Mouse (Mus musculus): ENCODE data around the gene Otulinl. TPM values are rescaled to one million over a fixed set of nuclear protein-coding genes. Genes with fewer than 3 reads are reported as not detected.
A peak's percentile ranks its signal among the peaks of the same experiment; 100 is the strongest.
"Not testable (repeated sequence)": the region's sequence is repeated elsewhere in the genome, so short reads cannot be mapped to it uniquely, and the experiment has no call there.

Gene Otulinl
- total RNA-seq (2015): 215 and 219 TPM in 2 replicates
- 83.1 and 85.6 TPM in 2 replicates for total RNA-seq (2017)

- ATAC-seq (ENCODE audit: poor library complexity, severe bottlenecking): peak; percentile 98
Observed at GRCm38 (mm10) chr15:27681419-27682187, at the start of gene Otulinl. Otulinl (minus strand) TSS chr15:27681579.

GRCm38 (mm10) chr15:27726228-27726627 lies 44.8 kb upstream of the Otulinl start:
- peak; percentile 49 for ATAC-seq (ENCODE audit: poor library complexity, severe bottlenecking)

- ATAC-seq (ENCODE audit: poor library complexity, severe bottlenecking): peak; percentile 85
Observed at GRCm38 (mm10) chr15:27724796-27725680, 43.7 kb upstream of the Otulinl start.

GRCm38 (mm10) chr15:27724298-27724697 lies 42.9 kb upstream of the Otulinl start:
- peak; percentile 45 for ATAC-seq (ENCODE audit: poor library complexity, severe bottlenecking)

GRCm38 (mm10) chr15:27723746-27724145 lies 42.4 kb upstream of the Otulinl start:
- no peak for ATAC-seq (ENCODE audit: poor library complexity, severe bottlenecking)

- not testable (repeated sequence) for ATAC-seq (ENCODE audit: poor library complexity, severe bottlenecking)
Observed at GRCm38 (mm10) chr15:27720297-27720696, 38.9 kb upstream of the Otulinl start.

GRCm38 (mm10) chr15:27718668-27719067 lies 37.3 kb upstream of the Otulinl start:
- no peak for ATAC-seq (ENCODE audit: poor library complexity, severe bottlenecking)

GRCm38 (mm10) chr15:27715331-27715730 lies 34.0 kb upstream of the Otulinl start:
- peak; percentile 98 for ATAC-seq (ENCODE audit: poor library complexity, severe bottlenecking)

GRCm38 (mm10) chr15:27710698-27711097 lies 29.3 kb upstream of the Otulinl start:
- no peak for ATAC-seq (ENCODE audit: poor library complexity, severe bottlenecking)

- ATAC-seq (ENCODE audit: poor library complexity, severe bottlenecking): peak; percentile 92
Observed at GRCm38 (mm10) chr15:27708968-27709612, 27.7 kb upstream of the Otulinl start.

- peak; percentile 65 for ATAC-seq (ENCODE audit: poor library complexity, severe bottlenecking)
Observed at GRCm38 (mm10) chr15:27708499-27708898, 27.1 kb upstream of the Otulinl start.

GRCm38 (mm10) chr15:27702972-27703313 lies 21.6 kb upstream of the Otulinl start:
- peak; percentile 58 for ATAC-seq (ENCODE audit: poor library complexity, severe bottlenecking)

GRCm38 (mm10) chr15:27702031-27702971 lies 20.9 kb upstream of the Otulinl start:
- peak; percentile 73 for ATAC-seq (ENCODE audit: poor library complexity, severe bottlenecking)

GRCm38 (mm10) chr15:27697632-27698031 lies 16.3 kb upstream of the Otulinl start:
- peak; percentile 58 for ATAC-seq (ENCODE audit: poor library complexity, severe bottlenecking)

- ATAC-seq (ENCODE audit: poor library complexity, severe bottlenecking): no peak
Observed at GRCm38 (mm10) chr15:27693235-27693634, 11.9 kb upstream of the Otulinl start.

- ATAC-seq (ENCODE audit: poor library complexity, severe bottlenecking): no peak
Observed at GRCm38 (mm10) chr15:27692161-27692560, 10.8 kb upstream of the Otulinl start.

- ATAC-seq (ENCODE audit: poor library complexity, severe bottlenecking): no peak
Observed at GRCm38 (mm10) chr15:27691213-27691612, 9.8 kb upstream of the Otulinl start.

- peak; percentile 84 for ATAC-seq (ENCODE audit: poor library complexity, severe bottlenecking)
Observed at GRCm38 (mm10) chr15:27688041-27688651, 6.8 kb upstream of the Otulinl start.

GRCm38 (mm10) chr15:27684813-27685212 lies 3.4 kb upstream of the Otulinl start:
- no peak for ATAC-seq (ENCODE audit: poor library complexity, severe bottlenecking)

GRCm38 (mm10) chr15:27683206-27683605 lies 1.8 kb upstream of the Otulinl start:
- ATAC-seq (ENCODE audit: poor library complexity, severe bottlenecking): no peak

All from megakaryocyte, adult 5-6 weeks (primary cell).